16 mouse cellular contexts compared by ENCODE assay signal in genomic region chr5:50461491-50461890, GRCm38 (mm10).
"Had no signal": no experiment of that assay in that cellular context is flagged by ENCODE, and none has a peak within 500 bp of the region (broad histone marks: within the 10 kb centered on the region; RNA-seq: fewer than 3 reads in every experiment).

No protein-coding gene starts in this region.

- ATAC-seq: inflammation-experienced regulatory T-cells, adult 6 months; intestine, postnatal 0 days; midbrain, embryonic 16.5 days had no signal

- H3K27me3 ChIP-seq: liver, embryonic 15.5 days; megakaryocyte, embryonic 14.5 days; stomach, embryonic 15.5 days had no signal

- H3K36me3 ChIP-seq: limb, embryonic 10.5 days; liver, embryonic 15.5 days; stomach, embryonic 15.5 days had no signal

- DNase-seq: lung, embryonic 14.5 days; lung, postnatal 10 days; spleen, adult 18-20 months; thymus, adult 2 months; thymus, postnatal 25 days had no signal

- H3K4me3 ChIP-seq: left cerebral cortex, adult 2 months; limb, embryonic 10.5 days; liver, embryonic 15.5 days; stomach, embryonic 15.5 days had no signal

- H3K4me1 ChIP-seq: limb, embryonic 10.5 days; liver, embryonic 15.5 days; megakaryocyte, embryonic 14.5 days; stomach, embryonic 15.5 days had no signal

- H3K9me3 ChIP-seq: limb, embryonic 10.5 days; liver, embryonic 15.5 days; stomach, embryonic 15.5 days had no signal

- H3K27ac ChIP-seq: left cerebral cortex, adult 2 months; limb, embryonic 10.5 days; liver, embryonic 15.5 days; macrophage; stomach, embryonic 15.5 days had no signal

- H3K9ac ChIP-seq: liver, embryonic 15.5 days; lung, embryonic 14.5 days; stomach, embryonic 15.5 days had no signal

- H3K4me2 ChIP-seq: liver, embryonic 11.5 days; liver, embryonic 15.5 days; lung, embryonic 14.5 days; midbrain, embryonic 11.5 days; stomach, embryonic 15.5 days had no signal
